Mouse (Mus musculus): ENCODE measurements around the gene Gm11172. TPM values are rescaled to one million over a fixed set of nuclear protein-coding genes. Genes with fewer than 3 reads are reported as not detected.

The Gm11172 gene
- total RNA-seq (2021), result not detected

DNA sequence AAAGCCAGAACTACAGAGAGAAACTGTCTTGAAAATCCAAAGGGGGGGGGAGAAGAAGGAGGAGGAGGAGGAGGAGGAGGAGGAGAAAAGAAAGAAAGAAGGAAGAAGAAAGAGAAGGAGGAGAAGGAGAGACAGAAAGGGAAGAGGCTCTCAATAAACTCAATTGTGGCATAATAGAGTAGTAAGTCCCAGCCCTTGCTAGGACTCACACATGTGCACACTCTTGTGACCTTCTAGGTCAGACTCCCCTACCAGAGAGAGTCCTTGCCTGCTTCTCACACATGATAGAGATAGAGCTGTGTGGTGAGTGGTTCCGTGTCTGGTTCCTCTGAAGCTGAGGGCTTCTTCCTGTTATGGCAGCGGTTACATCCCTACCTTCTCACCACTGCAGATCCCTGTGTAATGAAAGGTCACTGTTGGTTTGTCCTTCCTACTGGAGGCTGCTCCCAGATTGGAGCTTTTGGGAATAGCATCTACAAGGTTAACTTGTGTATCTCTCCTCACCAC is at the start of gene Gm11172:
Gm11172 (plus strand) TSS at position 51 of the 507 bp plus-strand sequence.
- intact Hi-C loops (cut with DNase I), result no loop called here
- no peak for DNase-seq

- intact Hi-C loops (cut with DNase I), result no loop called here
- peak in 1 of 2 experiments; percentile 28 for DNase-seq
Observed at GRCm38 (mm10) chr16:10763540-10764264, 49.0 kb upstream of the Gm11172 start.

DNA sequence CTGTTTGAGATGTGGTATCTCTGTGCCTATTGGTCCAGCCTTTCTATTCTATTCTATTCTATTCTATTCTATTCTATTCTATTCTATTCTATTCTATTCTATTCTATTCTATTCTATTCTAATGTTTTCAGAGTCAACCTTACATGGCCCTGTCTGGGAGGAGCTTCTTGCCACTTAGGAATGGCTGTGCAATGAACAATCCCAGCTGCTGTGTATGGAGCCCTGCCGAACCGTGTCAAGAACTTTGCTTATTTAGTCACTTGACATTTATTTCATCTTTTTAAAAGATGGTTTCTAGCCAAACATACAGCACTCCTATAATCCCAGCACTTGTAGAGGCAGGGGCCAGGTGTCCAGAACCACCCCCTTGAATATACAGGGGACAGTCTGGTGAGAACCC is 48.4 kb upstream of the Gm11172 start:
- DNase-seq, result no peak
- intact Hi-C loops (cut with DNase I), result no loop called here

DNA sequence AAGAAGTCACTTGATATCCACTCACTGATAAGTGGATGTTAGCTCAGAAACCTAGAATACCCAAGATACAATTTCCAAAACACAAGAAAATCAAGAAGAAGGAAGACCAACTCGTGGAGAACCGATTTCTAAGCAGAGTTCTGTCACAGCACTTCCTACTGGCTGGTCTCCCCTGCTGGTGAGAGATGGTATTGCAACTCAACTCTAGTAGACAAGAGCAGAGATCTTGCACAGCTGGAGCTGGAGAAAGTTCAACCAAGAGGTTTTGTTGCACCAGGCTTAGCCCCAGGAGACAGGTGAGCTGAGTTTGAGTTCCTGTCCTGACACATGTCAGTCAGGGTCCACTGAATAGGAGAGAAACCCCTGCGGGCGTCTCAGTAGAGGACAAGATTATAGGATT is 45.6 kb upstream of the Gm11172 start:
- peak; percentile 73 to 75 for DNase-seq
- intact Hi-C loops (cut with DNase I), result loop anchor here (2.0 to 5.0 kb wide), 2 partner anchors 100 to 126 kb away; no protein-coding TSS in a partner anchor

- intact Hi-C loops (cut with DNase I), result loop anchor here (5.0 kb wide), 1 partner anchor 102 kb away; no protein-coding TSS in a partner anchor
- no peak for DNase-seq
Observed at GRCm38 (mm10) chr16:10768821-10769220, 43.9 kb upstream of the Gm11172 start.

DNA sequence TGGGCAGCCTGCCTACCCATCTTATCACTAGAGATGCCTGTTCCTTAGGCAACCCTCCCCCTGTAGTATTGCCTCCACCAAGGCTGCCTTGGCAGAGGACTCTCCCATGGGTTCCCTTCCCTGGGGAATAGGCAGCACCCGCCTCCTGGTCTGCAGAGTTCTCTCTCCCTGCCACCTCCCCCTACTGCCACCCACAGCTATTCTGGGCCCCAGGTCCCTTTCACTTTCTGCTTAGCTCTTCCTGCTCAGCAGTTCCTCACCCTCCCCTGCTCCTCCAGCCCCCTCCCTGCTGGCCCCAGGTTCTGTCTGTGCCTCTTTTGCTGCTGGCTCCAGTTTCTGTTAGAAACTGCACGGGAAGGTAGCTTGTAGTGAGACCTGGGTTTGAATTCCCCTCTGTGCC is 43.1 kb upstream of the Gm11172 start:
- DNase-seq, result no peak
- intact Hi-C loops (cut with DNase I), result loop anchor here (5.0 kb wide), 1 partner anchor 102 kb away; no protein-coding TSS in a partner anchor

- intact Hi-C loops (cut with DNase I), result no loop called here
- DNase-seq, result no peak
Observed at GRCm38 (mm10) chr16:10770531-10771325, 42.0 kb upstream of the Gm11172 start.

GRCm38 (mm10) chr16:10771769-10772510 is 40.8 kb upstream of the Gm11172 start:
- intact Hi-C loops (cut with DNase I), result no loop called here
- no peak for DNase-seq

DNA sequence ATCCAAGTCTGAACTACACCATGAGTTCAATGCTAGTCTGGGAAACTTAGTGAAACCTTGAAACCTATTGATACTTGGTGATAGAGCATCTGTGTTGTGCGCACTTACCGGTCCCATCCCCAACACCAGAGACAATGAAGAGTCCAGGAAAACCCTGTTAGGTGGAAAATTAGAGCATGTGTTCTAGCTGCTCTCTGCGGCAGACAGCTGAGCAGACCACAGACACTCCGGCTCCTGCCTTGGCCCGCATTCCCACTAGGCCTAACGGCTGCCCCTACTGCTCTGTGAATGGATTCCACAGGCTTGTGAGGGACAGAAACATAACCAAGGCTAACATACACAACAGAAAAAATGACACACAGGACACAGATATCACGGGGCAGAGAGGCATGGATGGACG is 39.2 kb upstream of the Gm11172 start:
- intact Hi-C loops (cut with DNase I), result no loop called here
- DNase-seq, result no peak

- intact Hi-C loops (cut with DNase I), result no loop called here
Observed at GRCm38 (mm10) chr16:10774726-10775125, 38.0 kb upstream of the Gm11172 start.

GRCm38 (mm10) chr16:10776322-10776721 is 36.4 kb upstream of the Gm11172 start:
- intact Hi-C loops (cut with DNase I), result no loop called here
- no peak for DNase-seq

More at GRCm38 (mm10) chr16:10774726-10775125, 38.0 kb upstream of the Gm11172 start:
- no peak for DNase-seq

- DNase-seq, result no peak
- intact Hi-C loops (cut with DNase I), result no loop called here
Observed at GRCm38 (mm10) chr16:10777579-10778160, 35.0 kb upstream of the Gm11172 start.

DNA sequence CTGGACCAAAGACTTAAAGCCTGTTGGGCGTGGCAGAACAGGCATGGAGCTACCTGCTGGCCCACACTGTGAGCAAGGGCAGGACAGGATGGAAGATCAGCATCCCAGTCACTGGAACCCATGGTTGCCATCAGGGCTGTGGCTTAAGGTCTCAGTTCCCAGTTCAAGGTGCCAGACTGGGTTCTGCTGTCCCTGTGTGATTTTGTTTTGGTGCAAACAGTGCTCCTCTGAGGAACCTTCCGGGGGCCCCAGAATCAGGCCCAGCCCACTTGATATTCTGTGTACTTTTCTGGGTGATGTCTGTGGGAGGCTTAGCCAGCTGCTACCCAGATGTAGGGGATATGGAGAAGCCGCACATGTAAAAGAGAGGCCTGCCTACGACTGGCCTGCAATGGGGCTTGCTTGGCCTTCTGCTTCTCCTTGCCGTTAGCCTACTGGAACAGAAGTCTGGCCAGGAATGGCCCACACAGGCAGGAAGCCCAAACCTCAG is 32.0 kb upstream of the Gm11172 start:
- DNase-seq, result no peak

DNA sequence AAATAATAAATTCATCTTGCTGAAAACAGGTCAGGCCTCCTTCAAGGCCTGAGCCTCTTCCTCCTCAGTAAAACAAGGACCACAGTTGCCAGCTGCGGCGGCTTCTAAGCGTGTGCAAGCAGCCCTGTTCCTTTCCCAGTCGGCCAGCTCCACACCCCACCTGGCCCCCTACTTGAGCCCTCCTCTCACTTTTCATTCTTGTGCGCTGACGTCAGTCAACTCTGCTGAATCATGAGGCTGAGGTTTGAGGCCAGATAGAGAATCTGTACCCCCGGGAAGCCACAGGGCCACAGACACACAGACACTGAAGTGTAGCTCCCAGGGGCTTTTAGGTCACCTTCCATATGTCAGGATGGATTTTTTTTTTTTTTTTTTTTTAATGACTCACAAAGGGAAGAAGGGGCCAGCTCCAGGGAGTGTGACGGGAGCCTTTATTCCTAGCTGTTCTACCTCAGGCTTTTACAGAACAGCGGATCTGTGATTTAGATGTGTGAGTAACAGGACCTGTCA is 30.8 kb upstream of the Gm11172 start:
- intact Hi-C loops (cut with DNase I), result no loop called here
- no peak for DNase-seq

More for the DNA sequence above, 32.0 kb upstream of the Gm11172 start:
- intact Hi-C loops (cut with DNase I), result no loop called here

GRCm38 (mm10) chr16:10782377-10783151 is 30.2 kb upstream of the Gm11172 start:
- intact Hi-C loops (cut with DNase I), result no loop called here
- DNase-seq, result no peak

GRCm38 (mm10) chr16:10783152-10783434 is 29.6 kb upstream of the Gm11172 start:
- DNase-seq, result no peak
- intact Hi-C loops (cut with DNase I), result no loop called here

DNA sequence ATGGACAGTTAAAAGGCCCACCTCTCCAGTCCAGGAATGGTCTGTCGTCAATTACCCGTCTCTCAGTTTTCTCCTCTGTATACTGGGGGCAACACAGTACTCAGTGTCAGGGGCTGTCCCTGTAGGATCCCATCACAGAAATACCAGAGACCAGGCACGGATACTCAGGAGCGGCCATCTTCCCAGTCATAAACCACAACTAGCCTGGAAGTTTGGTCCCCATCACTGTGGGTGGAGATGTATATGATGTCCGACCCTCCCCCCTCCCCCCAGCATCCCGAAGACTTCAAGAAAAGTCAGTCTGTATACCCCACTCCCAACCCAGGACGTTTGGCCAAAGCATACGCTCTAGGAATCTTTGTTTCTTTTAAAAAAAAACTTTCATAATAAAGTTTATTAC is 29.3 kb upstream of the Gm11172 start:
- intact Hi-C loops (cut with DNase I), result no loop called here
- DNase-seq, result no peak

GRCm38 (mm10) chr16:10783883-10784792 is 28.6 kb upstream of the Gm11172 start:
- DNase-seq, result peak in 1 of 2 experiments; percentile 45
- intact Hi-C loops (cut with DNase I), result loop anchor here (2.0 kb wide), 2 partner anchors 43 to 63 kb away; no protein-coding TSS in a partner anchor
